Mouse (Mus musculus): ENCODE data around the gene Adgre4.
"Not testable (repeated sequence)": the region's sequence is repeated elsewhere in the genome, so short reads cannot be mapped to it uniquely, and the experiment has no call there.

Gene Adgre4

DNA sequence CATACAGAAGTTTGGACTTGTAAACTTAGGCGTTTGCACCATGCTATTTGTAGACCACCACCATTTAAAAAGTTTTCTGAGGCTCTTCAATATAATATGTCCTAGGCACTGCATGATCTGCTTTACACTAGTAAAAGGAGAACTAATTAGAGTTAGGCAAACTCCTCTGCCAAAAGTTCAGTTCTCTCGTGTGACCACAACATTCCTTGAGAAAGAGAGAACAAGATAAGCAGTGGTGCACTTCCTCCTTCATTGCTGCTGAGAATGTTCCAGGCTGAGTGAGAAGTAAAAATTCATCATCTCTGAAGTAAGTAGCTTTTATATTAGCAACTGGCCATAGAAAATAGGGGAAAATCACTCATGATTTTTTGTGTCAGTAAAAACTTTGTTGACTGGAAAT, at the start of gene Adgre4:
Adgre4 (plus strand) TSS at position 199 of the 400 bp plus-strand sequence.
- no peak for DNase-seq (ENCODE audit: low spot score in 2 of 2)

DNA sequence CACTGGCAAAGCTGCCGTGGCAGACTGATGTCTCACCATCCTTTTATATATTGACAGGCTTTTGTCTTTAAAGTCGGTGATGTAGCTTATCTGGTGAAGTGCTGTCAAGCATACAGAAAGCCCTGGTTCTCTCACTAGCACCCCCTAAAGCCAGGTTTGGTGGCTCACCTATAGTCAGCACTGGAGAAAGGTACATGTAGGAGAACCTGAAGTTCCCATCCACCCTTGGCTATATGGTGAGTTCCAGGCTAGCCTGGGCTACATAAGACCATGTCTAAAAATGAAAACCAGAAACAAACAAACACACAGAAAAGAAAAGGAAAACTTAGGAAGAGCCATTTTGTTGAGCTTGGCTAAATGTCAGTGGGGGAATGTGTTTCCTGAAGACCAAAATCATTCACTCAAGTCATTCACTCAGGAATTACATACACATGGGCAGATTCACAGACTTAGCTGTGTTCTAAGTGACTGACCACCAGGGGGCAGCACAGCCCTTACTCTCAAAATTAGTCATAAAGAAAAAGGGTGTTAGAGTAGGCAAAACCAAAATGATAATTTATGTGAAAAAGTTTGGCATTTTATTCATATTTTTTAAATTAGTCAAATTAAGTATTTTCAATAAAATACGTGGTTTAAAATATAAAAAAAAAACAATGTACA, 47.5 kb upstream of the Adgre4 start:
- DNase-seq (ENCODE audit: low spot score in 2 of 2): peak; percentile 52 to 78

- no peak for DNase-seq (ENCODE audit: low spot score in 2 of 2)
Measured at GRCm38 (mm10) chr17:55702865-55703264, 46.9 kb upstream of the Adgre4 start.

DNA sequence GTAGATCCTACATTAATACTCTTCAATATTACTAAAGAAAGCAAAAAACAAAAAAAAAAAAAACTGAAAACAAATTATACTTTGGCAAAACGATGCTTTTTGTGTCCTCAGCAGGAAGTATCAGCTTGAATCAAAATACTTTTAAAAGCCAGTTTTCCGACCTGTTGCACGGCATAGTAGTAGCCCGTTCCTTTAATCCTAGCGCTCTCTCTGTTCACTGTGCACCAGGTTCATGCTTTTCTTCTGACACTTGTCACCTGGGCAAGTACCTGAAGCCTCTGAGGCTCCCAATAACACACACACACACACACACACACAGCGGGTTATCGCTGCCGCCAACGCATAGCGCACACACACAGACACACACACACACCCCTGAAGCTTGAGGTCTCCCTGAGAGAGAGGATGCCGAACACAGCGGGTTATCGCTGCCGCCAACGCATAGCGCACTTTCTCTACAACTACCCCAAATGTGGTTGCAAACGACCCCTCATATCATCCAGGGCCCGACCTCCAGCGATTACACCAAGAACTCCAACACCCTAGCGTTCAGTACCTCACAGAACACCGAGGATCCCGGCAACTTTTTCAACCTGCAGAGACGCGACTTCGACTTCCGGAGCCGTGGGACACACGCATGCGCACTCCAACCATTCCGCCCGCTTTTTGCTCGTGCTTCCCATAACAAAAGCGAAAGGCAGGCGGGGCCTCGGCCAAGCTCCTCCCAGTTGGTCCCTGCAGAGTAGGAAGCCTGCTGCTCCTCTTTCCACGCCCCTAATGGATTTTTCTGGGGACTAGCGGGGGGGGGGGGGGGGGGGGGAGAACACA, 37.6 kb upstream of the Adgre4 start, which contains the start of gene Pot1b:
Pot1b (minus strand) TSS at position 645 of the 828 bp plus-strand sequence.
- DNase-seq (ENCODE audit: low spot score in 2 of 2): peak; percentile 91 to 96

GRCm38 (mm10) chr17:55721270-55721669, 28.5 kb upstream of the Adgre4 start:
- no peak for DNase-seq (ENCODE audit: low spot score in 2 of 2)

GRCm38 (mm10) chr17:55722250-55722649, 27.5 kb upstream of the Adgre4 start:
- DNase-seq (ENCODE audit: low spot score in 2 of 2): no peak

DNA sequence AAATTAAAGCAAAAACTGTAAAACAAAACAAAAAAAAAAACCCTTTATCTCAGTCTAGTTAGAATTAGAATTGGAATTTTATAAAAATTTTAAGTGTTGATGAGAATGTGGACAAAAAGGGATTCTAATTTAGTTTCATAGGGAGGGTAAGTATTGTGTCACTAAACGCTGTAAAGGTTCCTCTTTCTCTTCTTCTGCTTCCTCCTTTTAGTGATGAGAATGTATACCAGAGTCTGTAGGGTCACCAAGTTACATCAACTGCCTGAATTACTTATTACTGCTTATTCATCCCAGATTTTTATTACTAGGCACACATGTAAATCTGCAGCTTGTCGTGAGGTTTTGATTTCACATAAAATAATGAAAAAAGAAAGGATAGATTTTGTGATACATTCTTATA, 23.6 kb upstream of the Adgre4 start:
- no peak for DNase-seq (ENCODE audit: low spot score in 2 of 2)

DNA sequence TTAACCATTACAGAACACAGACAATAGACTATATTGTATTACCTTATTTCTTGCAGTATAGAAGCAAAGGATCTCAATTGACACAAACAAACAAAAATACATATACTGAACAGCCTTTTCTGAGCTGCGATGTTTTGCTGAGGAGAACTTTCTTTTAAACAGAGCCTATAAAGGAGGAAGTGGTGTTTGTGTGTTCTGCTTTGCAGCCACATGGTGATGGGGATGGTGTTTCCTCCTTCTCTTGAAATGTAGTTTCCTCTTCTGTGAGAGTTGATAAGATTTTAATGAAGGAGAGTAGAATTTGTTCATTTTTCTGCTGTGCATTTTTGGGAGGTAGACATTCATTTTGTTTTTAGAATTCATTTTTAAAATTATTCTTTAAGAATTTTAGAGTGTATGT, 13.1 kb upstream of the Adgre4 start:
- no peak for DNase-seq (ENCODE audit: low spot score in 2 of 2)

- no peak for DNase-seq (ENCODE audit: low spot score in 2 of 2)
Measured at GRCm38 (mm10) chr17:55751170-55751569, 1.4 kb downstream of the Adgre4 start.

DNA sequence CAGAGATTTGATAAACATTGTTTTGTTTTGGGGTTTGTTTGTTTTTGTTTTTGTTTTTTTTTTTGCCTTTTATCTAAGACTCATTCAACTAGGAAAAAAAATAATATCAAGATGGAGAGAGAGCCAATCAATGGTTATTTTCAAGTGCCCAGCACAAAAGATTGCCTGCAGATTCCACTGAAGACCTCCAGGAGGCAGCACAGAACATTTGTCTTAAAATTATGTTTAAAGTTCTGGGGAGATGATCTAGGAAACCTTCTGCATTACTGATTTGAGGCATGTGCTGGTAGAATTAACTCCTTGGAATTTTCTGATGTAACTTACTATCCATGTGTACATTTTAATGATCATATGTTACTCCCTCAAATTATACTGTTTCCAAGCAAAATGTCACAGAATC, 63.9 kb downstream of the Adgre4 start:
- no peak for DNase-seq (ENCODE audit: low spot score in 2 of 2)

DNA sequence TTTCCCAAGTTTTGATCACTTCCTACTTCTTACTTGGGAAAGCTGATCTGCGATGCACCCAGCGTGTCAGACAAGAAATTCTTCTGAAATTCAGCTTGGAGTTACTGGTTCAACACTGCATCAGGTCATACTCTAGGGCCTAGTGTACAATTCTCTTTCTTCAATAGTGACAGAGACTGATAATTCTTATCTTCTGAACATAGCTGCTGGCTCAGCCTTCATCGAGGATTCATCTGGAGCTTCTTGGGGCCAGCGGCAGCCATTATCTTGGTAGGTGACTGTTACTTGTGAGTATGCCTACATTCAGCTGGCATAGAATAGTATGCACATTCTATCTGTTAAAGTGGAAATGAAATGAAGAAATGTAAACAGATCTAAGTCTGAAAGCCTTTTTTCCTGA, 67.1 kb downstream of the Adgre4 start:
- DNase-seq (ENCODE audit: low spot score in 2 of 2): no peak

DNA sequence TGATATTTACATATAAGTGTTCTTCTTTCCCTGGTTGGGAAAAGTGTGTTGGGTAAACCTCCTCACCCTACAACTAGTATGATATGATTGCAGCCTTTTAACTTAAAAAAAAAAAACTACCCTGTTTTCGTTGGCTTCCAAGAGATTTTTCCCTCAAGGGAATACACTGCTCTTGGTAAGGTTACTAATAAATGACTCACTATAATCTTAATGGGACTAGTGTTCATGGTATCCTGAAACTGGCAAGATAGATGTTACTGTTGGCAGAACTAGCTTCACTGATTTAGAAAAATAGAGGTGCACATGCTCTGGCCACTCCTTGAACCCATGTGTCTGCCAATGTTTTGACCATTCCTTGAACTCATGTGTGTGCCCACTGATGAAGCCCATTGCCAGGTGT, 71.8 kb downstream of the Adgre4 start:
- DNase-seq (ENCODE audit: low spot score in 2 of 2): no peak

GRCm38 (mm10) chr17:55843067-55843466, 93.3 kb downstream of the Adgre4 start:
- no peak for DNase-seq (ENCODE audit: low spot score in 2 of 2)

DNA sequence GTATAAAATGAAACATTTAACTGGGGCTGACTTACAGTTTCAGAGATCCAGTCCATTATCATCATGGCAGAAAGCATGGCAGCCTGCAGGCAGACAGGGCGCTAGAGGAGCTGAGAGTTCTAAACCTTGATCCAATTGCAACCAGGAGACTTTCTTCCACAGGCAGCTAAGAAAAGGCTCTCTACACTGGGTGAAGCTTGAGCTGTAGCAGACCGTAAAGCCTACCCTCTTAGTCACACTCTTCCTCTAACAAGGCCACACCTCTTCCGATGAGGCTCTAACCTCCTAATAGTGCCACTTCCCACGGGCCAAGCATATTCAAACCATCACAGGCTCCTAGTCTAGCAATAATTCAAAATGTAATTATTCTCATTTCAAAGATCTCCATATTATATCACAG, 127.4 kb downstream of the Adgre4 start:
- no peak for DNase-seq (ENCODE audit: low spot score in 2 of 2)

- not testable (repeated sequence) for DNase-seq (ENCODE audit: low spot score in 2 of 2)
Measured at GRCm38 (mm10) chr17:55878282-55878635, 128.5 kb downstream of the Adgre4 start.

DNA sequence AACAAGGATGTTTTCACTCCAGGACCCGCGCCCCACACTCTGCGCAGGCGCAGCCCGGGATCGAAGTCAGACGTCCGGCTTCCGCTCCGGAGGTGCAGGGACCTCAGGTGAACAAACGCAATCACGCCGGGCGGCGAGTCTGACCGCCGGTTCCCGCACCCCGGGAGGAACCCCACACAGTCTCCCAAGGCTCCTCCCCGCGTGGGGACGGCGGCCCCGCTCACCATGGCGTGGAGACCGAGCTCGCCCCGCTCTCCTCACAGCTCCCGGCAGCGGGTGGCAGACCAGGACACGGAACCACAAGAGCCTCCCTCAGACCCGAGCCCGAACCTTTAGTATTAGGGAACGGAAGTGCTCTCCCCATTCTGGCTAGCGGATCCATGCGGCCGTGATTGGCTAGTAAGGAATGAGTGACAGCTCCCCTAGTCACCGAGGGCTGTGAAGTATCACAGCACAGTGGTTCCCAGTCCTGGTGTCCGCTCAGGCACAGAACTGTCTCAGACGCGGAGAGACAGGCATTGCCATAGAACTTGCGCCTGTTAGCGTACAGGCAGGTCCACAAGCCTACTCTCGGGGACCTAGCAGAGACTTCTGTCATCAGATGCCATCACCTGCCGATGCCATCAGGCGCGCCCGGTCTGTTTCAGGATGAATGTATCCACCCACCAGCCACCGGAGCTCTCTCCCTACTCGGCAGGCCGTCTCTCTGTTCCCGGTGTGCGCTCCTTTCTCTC, 129.0 kb downstream of the Adgre4 start, which contains the start of gene Zfp119a:
Zfp119a (minus strand) TSS at position 295 of the 734 bp plus-strand sequence.
- peak; percentile 32 to 37 for DNase-seq (ENCODE audit: low spot score in 2 of 2)

- DNase-seq (ENCODE audit: low spot score in 2 of 2): no peak
Measured at GRCm38 (mm10) chr17:55883631-55884030, 133.8 kb downstream of the Adgre4 start.

DNA sequence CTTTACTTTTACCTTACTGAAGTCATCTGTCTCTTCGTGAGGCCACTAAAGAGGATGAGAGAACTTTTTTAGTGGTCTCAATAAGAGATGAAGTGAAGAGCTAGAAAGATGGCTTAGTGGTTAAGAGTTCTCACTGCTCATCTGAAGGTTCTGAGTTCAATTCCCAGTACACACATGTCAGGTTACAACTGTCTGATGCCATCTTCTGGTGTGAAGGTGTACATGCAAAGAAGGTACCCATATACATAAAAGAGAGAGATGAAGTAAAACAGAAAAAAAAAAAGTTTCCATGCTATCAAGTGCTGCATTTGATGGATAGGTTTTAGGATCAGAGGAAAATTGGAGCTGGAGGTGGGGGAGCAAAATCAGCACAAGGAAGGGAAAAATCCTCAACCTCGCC, 135.1 kb downstream of the Adgre4 start:
- DNase-seq (ENCODE audit: low spot score in 2 of 2): no peak

- DNase-seq (ENCODE audit: low spot score in 2 of 2): peak in 1 of 2 experiments; percentile 5
Measured at GRCm38 (mm10) chr17:55892406-55892955, 142.7 kb downstream of the Adgre4 start.

DNA sequence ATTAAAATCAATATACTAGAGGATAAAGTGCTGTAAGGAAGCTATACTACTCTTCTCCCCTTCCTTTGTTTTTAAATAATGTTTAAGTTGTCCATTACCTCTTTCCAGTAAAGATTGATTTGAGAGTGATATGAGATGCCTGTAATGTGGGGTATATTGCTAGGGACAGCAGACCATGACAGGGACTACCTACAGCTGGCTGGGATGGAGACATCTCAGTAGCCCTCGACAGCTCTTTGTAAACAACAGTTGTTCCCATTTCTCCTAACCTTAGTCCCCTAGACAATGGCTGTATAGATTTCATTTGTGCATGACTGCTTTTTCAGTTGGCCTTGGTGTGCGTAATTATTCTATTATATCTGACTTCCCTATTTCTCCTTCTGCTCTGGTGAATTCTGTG, 153.3 kb downstream of the Adgre4 start:
- DNase-seq (ENCODE audit: low spot score in 2 of 2): no peak

Data from thymus, postnatal 10 days (tissue).